Mouse (Mus musculus) heart, embryonic 13.5 days (tissue): ENCODE results near the gene Ampd3. TPM values are rescaled to one million over a fixed set of nuclear protein-coding genes. Genes with fewer than 3 reads are reported as not detected.

Experiments
- ATAC-seq: fragments of 200-750 bp; cut with Nextera tagmentation; 2 replicates; pipeline ENCODE4 v1.8.0; 2017; ENCODE audit warnings: moderate TSS enrichment; ENCODE audit not compliant: insufficient number of reproducible peaks, low FRiP score, low TSS enrichment; ENCODE audit errors: extremely low read depth
- H3K27ac ChIP-seq: fragments of 300-500 bp; sonication (generic); replicated peaks from 2 replicates; pipeline ENCODE4 v1.5.1; 2015; ENCODE audit warnings: moderate library complexity, mild to moderate bottlenecking, inconsistent platforms
- H3K27me3 ChIP-seq: fragments of 300-500 bp; sonication (generic); replicated peaks from 2 replicates; pipeline ENCODE4 v1.6.1; 2015; ENCODE audit warnings: mild to moderate bottlenecking, inconsistent platforms
- H3K36me3 ChIP-seq: fragments of 300-500 bp; sonication (generic); 2 replicates; pipeline ENCODE4 v1.6.1; 2015; ENCODE audit warnings: mild to moderate bottlenecking, inconsistent platforms
- H3K4me1 ChIP-seq: fragments of 300-500 bp; sonication (generic); 2 replicates; pipeline ENCODE4 v1.6.1; 2015; ENCODE audit warnings: inconsistent platforms
- H3K4me2 ChIP-seq: fragments of 300-500 bp; sonication (generic); 2 replicates; pipeline ENCODE4 v1.6.1; 2015; ENCODE audit warnings: inconsistent platforms, mild to moderate bottlenecking, moderate library complexity
- H3K4me3 ChIP-seq: fragments of 300-500 bp; sonication (generic); 2 replicates; pipeline ENCODE4 v1.5.1; 2015; ENCODE audit warnings: moderate library complexity, mild to moderate bottlenecking, inconsistent platforms
- H3K9ac ChIP-seq: fragments of 300-500 bp; sonication (generic); 2 replicates; pipeline ENCODE4 v1.6.1; 2015; ENCODE audit warnings: inconsistent platforms, mild to moderate bottlenecking, moderate library complexity
- H3K9me3 ChIP-seq: fragments of 300-500 bp; sonication (generic); 2 replicates; pipeline ENCODE4 v1.6.1; 2016; ENCODE audit warnings: inconsistent platforms
- WGBS: fragments of 180-500 bp; shearing (Covaris S2); methylation state at CpG from one replicate; pipeline ENCODE4 v1.1.7; 2015; ENCODE audit warnings: mixed read lengths; 5-methylcytosine and 5-hydroxymethylcytosine counted together
- polyA plus RNA-seq: library from polyadenylated mRNA; unstranded; fragments of >200 nt; fragmentation: Nextera tagmentation; extraction: Ambion mirVana; gene quantifications from 2 replicates; pipeline ENCODE4 v1.2.1, GENCODE M21; 2015

The Ampd3 gene
- polyA plus RNA-seq, 1 experiment from 2014 or later, result 5.1 TPM

DNA sequence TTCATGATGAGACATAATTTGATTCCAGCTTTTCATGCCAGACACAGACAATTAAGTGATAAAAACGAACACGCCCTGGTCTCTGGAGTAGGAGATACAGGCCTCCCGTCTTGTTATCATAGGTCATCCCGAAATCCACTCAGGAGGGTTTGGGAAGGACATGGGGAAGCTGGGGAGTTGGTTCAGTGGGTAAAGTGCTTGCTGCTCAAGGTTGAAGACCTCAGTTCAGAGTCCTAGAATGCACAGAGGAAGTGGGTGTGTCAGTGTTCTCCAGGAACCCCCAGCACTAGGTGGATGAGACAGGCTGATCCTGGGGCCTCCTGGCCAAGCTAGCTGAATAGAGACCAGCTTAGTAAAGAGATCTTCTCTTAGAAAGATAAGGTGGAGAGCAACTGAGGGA, 2.9 kb downstream of the Ampd3 start:
- Histone ChIP-seq H3K4me2 (no peak overlapping the region), H3K36me3 (no peaks in the 10 kb centered on the region), H3K9me3 (no peaks in the 10 kb centered on the region), H3K4me1 (peaks cover 69% of the 10 kb centered on the region), H3K4me3 (no peak overlapping the region), H3K27me3 (peaks cover 25% of the 10 kb centered on the region), H3K9ac (no peak overlapping the region), H3K27ac (no peak overlapping the region)
- no peak for ATAC-seq
- WGBS, result 79% methylated on average over 4 of the region's 4 CpGs

DNA sequence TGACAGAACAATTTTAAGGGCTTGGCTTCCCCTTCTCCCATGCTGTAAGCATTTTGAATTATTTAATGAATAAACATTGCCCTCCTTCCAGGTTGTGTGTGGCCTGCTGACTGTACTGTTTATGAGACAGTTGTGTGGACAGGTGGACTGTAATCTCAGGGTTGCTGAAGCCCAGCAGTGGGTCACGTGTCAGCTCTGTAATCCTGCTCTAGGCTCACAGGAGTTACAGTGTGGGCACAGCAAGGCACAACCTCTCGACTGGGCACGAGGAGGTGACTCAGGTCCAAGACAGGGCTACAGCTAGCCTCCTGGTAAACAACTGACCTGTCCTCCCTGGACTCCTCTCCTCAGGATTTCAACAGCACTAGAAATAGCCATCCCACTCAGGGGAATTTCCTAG, 4.3 kb downstream of the Ampd3 start:
- Histone ChIP-seq H3K36me3 (no peaks in the 10 kb centered on the region), H3K4me2 (no peak overlapping the region), H3K27me3 (peaks cover 24% of the 10 kb centered on the region), H3K4me1 (peaks cover 73% of the 10 kb centered on the region), H3K27ac (no peak overlapping the region), H3K4me3 (no peak overlapping the region), H3K9ac (no peak overlapping the region), H3K9me3 (no peaks in the 10 kb centered on the region)
- 68% methylated on average over 3 of the region's 3 CpGs for WGBS
- ATAC-seq, result no peak

DNA sequence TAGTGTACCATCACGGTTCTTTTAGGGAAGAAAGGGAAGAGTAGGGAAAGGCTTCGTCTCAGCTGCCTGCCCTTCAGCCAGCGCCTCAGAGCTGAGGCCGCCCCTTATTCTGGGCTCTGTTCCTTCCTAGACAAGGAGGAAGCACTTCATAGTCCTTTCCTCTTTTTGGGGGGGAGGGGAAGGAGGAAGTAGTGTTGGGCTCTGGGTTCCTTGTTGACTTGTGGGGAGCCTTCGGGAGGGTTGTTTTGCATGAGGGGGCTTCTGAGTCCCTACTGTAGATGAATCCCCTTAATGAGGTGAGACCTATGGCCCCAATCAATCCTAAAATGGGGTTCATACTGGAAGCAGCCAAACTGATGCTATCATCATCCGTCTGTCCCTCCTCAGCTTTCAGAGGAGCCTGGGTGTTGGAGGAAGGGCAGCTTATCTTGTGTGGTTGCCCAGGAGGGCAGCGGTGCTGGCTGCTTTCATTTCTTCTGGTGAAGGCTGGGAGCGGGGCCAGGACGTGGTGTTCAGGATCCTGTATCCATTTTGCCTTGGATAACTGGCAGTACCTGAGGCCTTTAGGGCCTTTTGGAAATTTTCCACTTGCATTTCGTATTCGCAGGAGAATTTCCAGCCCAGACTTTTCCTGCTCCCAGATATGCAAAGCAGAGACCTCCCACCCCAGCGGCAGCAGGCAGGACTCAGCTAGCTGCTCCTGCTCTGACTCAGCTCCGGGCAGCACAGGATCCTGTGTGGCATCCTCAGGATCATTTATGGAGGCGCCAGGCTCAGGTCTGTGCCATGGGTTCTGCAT, 5.4 kb downstream of the Ampd3 start:
- ATAC-seq, result peak; percentile 33; the same call in 1 of the 2 replicates
- Histone ChIP-seq H3K4me3 (peak overlapping the region; percentile 33), H3K27ac (peak overlapping the region; percentile 75), H3K9me3 (no peaks in the 10 kb centered on the region), H3K36me3 (no peaks in the 10 kb centered on the region), H3K4me2 (peak overlapping the region; percentile 58), H3K4me1 (peaks cover 65% of the 10 kb centered on the region), H3K9ac (peak overlapping the region; percentile 26), H3K27me3 (peaks cover 17% of the 10 kb centered on the region)
- 20% methylated on average over 14 of the region's 14 CpGs for WGBS

DNA sequence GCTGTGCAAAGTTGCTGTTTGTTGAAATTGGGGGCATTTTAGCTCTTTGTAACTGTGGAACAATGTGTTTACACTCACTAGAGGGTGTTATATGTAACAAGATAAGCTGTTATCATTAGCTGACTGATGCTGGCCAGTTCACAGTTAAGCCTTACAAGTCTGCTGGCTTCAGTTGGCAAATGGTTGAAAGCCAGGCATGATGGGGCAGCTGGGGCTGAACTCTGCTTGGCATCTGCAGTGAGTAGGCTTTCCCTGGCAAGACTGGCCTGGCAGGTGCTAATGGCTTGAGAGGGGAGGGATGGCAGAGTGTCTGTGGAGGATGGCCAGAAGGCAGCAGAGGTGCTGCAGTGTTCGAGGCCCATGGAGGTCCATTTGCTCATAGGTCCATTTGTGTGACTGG, 6.1 kb downstream of the Ampd3 start:
- no peaks in the 10 kb centered on the region for H3K9me3 ChIP-seq
- peaks cover 10% of the 10 kb centered on the region for H3K27me3 ChIP-seq
- H3K9ac ChIP-seq, result peak overlapping the region; percentile 26
- whole genome bisulfite sequencing, result 58% methylated on average over 1 of the region's 1 CpGs
- peaks cover 59% of the 10 kb centered on the region for H3K4me1 ChIP-seq
- no peaks in the 10 kb centered on the region for H3K36me3 ChIP-seq
- H3K4me3 ChIP-seq, result peak overlapping the region; percentile 33
- peak overlapping the region; percentile 75 for H3K27ac ChIP-seq
- peak overlapping the region; percentile 58 for H3K4me2 ChIP-seq
- no peak for ATAC-seq

DNA sequence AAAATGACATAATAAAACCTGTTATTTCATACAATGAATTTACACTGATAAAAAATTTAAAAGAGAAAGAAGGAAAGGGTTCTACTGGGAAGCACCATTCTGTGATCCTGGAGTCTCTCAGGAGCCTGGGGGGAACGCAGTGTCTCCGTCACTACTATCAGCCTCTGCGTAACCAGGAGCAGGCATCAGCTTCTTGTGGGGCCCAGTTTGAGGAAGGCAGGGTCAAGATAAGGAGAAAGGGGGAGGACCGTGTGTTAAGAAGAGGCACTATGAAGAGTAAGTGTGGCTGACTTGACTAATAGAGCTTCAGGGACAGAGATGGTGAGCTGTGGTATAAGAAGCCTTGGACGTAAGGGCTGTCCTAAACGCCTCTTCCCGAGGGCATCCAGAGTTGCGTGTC, 6.7 kb downstream of the Ampd3 start:
- H3K27me3 ChIP-seq, result peaks cover 6% of the 10 kb centered on the region
- ATAC-seq, result no peak
- peaks cover 53% of the 10 kb centered on the region for H3K4me1 ChIP-seq
- H3K36me3 ChIP-seq, result no peaks in the 10 kb centered on the region
- H3K9me3 ChIP-seq, result no peaks in the 10 kb centered on the region
- H3K9ac ChIP-seq, result no peak overlapping the region; the same call in 1 of the 2 replicates
- WGBS, result 53% methylated on average over 8 of the region's 8 CpGs
- no peak overlapping the region for H3K4me3 ChIP-seq
- H3K4me2 ChIP-seq, result peak overlapping the region; percentile 58
- no peak overlapping the region for H3K27ac ChIP-seq

DNA sequence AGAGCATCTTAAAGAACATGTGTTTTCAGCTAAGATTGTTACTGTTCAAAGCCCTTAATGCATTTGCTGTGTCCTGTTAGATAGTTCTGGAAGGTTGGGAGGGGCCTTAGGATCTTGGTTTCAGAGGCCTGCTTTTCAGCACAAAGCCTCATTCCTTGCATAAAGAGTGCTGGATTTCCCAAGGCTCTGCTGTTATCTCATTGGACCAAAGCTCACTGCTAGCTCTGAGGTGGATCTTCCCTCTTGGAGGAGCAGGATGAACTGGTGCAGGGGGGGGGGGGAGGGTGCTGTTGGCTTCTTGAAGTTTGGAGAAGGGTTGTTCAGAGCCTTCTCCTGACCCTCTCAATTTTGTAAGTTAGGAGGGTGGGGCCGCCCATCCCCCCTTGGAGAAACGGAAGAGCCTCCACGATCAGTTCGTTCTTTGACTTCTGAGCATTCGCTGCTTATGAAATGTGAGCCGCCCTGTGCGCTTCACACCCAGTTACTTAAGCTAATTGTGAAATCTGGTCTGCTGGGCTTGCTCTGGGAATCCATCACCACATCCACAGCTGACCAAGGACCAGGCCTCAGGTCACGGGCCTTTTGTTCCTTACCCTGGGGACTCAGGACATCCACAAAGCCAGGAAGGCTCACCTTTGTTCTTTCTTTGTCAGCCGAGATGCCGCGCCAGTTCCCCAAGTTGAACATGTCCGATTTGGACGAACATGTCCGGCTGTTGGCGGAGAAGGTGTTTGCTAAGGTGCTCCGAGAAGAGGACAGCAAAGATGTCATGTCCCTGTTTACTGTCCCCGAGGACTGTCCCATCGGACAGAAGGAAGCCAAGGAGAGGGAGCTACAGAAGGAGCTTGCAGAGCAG, 9.4 kb downstream of the Ampd3 start:
- H3K4me2 ChIP-seq, result no peak overlapping the region
- H3K27ac ChIP-seq, result no peak overlapping the region
- H3K9ac ChIP-seq, result no peak overlapping the region
- peaks cover 53% of the 10 kb centered on the region for H3K4me1 ChIP-seq
- H3K27me3 ChIP-seq, result peaks cover 4% of the 10 kb centered on the region
- no peak for ATAC-seq
- H3K9me3 ChIP-seq, result no peaks in the 10 kb centered on the region
- no peak overlapping the region for H3K4me3 ChIP-seq
- no peaks in the 10 kb centered on the region for H3K36me3 ChIP-seq
- 86% methylated on average over 18 of the region's 18 CpGs for WGBS

DNA sequence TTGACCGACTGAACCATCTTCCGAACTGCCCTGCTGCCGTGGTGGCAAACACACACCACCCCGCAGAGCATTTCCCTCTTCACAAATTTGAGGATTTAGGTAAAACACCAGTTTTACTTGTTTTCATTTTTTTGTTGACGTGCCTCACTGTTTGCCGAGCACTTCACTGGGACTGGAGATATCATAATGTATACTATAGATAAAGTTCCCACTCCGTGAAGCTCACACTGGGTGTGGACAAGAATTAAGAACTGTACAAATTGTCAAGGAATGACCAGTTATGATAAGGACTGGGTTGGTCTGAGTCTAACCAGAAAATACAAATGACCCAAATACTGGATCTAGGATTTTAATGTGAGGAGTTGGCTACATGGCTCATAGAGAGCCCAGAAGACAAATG, 10.9 kb downstream of the Ampd3 start:
- no peak overlapping the region for H3K27ac ChIP-seq
- H3K4me2 ChIP-seq, result no peak overlapping the region
- no peak for ATAC-seq
- no peaks in the 10 kb centered on the region for H3K9me3 ChIP-seq
- WGBS, result 78% methylated on average over 7 of the region's 7 CpGs
- H3K27me3 ChIP-seq, result peaks cover 4% of the 10 kb centered on the region
- peaks cover 47% of the 10 kb centered on the region for H3K4me1 ChIP-seq
- H3K36me3 ChIP-seq, result no peaks in the 10 kb centered on the region
- H3K4me3 ChIP-seq, result no peak overlapping the region
- no peak overlapping the region for H3K9ac ChIP-seq

DNA sequence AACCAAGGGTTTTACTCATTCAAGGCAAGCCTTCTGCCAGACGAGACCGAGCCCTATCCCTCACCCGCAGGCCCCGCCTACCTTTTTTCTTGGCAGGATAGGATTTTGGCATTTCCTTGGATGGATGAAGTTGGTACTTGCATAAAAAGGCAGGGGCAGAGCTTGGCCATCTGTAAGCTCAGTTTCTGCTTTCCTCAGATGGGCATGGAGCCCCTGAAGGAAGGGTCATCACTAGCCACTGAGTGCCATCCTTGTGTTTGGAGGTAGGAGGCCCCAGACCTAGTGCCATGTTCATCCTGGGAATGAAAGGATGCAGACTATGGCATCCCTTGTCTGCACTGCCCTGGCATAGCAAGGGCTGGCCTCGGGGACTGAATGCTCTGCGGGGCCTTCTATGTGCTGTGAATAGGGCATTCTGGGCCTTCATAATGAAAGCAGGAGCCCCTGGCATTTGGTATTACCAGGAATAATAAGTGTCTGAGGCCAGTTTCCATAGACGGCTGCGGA, 11.7 kb downstream of the Ampd3 start:
- peaks cover 4% of the 10 kb centered on the region for H3K27me3 ChIP-seq
- no peak overlapping the region for H3K9ac ChIP-seq
- peaks cover 41% of the 10 kb centered on the region for H3K4me1 ChIP-seq
- H3K27ac ChIP-seq, result no peak overlapping the region
- 89% methylated on average over 8 of the region's 8 CpGs for WGBS
- no peak overlapping the region for H3K4me2 ChIP-seq
- H3K36me3 ChIP-seq, result no peaks in the 10 kb centered on the region
- no peak for ATAC-seq
- no peak overlapping the region for H3K4me3 ChIP-seq
- no peaks in the 10 kb centered on the region for H3K9me3 ChIP-seq

DNA sequence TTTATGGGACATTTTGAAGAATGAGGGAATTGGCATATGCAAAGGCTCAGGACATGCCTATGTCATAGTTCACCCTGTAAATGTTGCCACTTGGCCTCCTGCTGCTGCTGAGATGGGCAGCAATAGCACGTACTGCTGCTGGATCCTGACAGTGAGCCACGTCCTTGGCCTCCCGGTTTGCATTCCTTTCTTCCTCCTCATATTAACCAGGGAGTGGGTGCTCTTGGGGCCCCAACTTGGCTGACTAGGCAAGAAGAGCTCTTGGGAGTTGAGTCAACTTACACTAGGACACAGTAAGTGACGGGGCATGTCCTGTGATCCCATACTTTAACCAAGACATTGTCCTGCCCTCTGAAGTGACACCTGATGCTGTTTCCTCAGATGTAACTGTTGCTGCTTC, 12.5 kb downstream of the Ampd3 start:
- H3K36me3 ChIP-seq, result no peaks in the 10 kb centered on the region
- no peak for ATAC-seq
- no peak overlapping the region for H3K4me2 ChIP-seq
- H3K4me3 ChIP-seq, result no peak overlapping the region
- no peak overlapping the region for H3K9ac ChIP-seq
- no peak overlapping the region for H3K27ac ChIP-seq
- H3K9me3 ChIP-seq, result no peaks in the 10 kb centered on the region
- peaks cover 4% of the 10 kb centered on the region for H3K27me3 ChIP-seq
- H3K4me1 ChIP-seq, result peaks cover 43% of the 10 kb centered on the region
- WGBS, result 73% methylated on average over 4 of the region's 4 CpGs

DNA sequence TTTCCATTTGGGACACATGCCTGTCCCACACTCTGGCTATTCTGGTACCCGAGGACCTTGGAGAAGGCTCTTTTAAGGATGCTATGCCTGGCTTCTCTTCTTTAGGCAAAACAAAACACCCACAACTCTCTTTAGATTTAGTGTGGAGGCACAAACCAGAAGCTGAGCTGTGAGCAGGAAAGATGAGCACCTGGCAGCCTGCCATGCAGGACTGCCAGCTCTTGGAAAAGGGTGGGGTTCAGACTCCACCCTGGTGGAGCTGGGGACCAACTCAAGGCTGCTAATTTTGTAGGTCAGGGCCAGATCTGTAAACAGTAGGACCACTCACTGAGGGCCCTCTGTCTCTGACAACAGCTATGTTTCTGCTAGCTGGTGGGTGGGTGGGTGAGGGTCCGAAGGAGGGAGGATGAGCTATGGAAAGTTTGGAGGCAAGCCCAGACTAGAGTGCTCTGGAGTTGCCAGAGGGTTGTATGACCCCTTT, 13.3 kb downstream of the Ampd3 start:
- H3K4me1 ChIP-seq, result peaks cover 49% of the 10 kb centered on the region
- no peak for ATAC-seq
- no peak overlapping the region for H3K4me3 ChIP-seq
- H3K27ac ChIP-seq, result no peak overlapping the region
- 67% methylated on average over 2 of the region's 2 CpGs for WGBS
- no peaks in the 10 kb centered on the region for H3K36me3 ChIP-seq
- H3K9ac ChIP-seq, result no peak overlapping the region
- H3K9me3 ChIP-seq, result no peaks in the 10 kb centered on the region
- peaks cover 4% of the 10 kb centered on the region for H3K27me3 ChIP-seq
- H3K4me2 ChIP-seq, result no peak overlapping the region

DNA sequence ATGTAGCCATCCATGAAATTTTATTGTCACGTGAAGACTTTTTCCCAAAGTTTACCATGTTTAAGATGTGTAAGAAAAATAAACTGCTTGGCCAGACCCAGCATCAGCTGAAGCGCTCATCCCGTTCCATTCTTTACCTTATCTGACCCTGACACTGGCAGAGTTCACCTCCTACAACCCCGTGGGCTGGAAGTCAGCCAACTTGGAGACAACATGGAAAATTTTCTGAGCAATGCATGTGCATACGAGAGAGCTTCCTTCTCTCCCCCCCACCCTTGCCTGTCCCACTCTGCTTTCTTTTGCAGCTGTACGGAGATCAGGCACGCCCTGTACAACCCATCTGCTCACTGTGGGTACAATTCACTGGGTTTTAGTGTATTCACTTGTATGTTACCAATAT, 14.1 kb downstream of the Ampd3 start:
- Histone ChIP-seq H3K4me3 (no peak overlapping the region), H3K36me3 (no peaks in the 10 kb centered on the region), H3K4me1 (peaks cover 49% of the 10 kb centered on the region), H3K9ac (no peak overlapping the region), H3K9me3 (no peaks in the 10 kb centered on the region), H3K27ac (no peak overlapping the region), H3K4me2 (no peak overlapping the region), H3K27me3 (peaks cover 4% of the 10 kb centered on the region)
- WGBS, result 21% methylated on average over 7 of the region's 7 CpGs
- no peak for ATAC-seq
